Mouse (Mus musculus) stomach, postnatal 0 days (tissue): ENCODE data around the gene Dgkk. TPM values are rescaled to one million over a fixed set of nuclear protein-coding genes. Genes with fewer than 3 reads are reported as not detected.

Experiments
- ATAC-seq: fragments of 200-750 bp; cut with Nextera tagmentation; 2 replicates; pipeline ENCODE4 v1.8.0; 2017; ENCODE audit not compliant: low FRiP score, low TSS enrichment
- DNase-seq: peaks from one replicate; pipeline ENCODE4 v3.0.0-alpha.2; 2016; ENCODE audit warnings: low spot score
- H3K27ac ChIP-seq: fragments of 300-500 bp; sonication (generic); replicated peaks from 2 replicates; pipeline ENCODE4 v1.5.1; 2014; ENCODE audit warnings: mild to moderate bottlenecking, control low read depth
- H3K27me3 ChIP-seq: fragments of 300-500 bp; sonication (generic); 2 replicates; pipeline ENCODE4 v1.6.1; 2014; ENCODE audit warnings: low read length; ENCODE audit not compliant: control insufficient read depth, insufficient read depth
- H3K36me3 ChIP-seq: fragments of 300-500 bp; sonication (generic); 2 replicates; pipeline ENCODE4 v1.6.1; 2014; ENCODE audit warnings: low read length, mixed read lengths; ENCODE audit not compliant: control insufficient read depth, insufficient read depth
- H3K4me1 ChIP-seq: fragments of 300-500 bp; sonication (generic); replicated peaks from 2 replicates; pipeline ENCODE4 v1.6.1; 2014; ENCODE audit warnings: antibody characterized with exemption; ENCODE audit not compliant: control insufficient read depth, insufficient read depth
- H3K4me2 ChIP-seq: fragments of 300-500 bp; sonication (generic); replicated peaks from 2 replicates; pipeline ENCODE4 v1.6.1; 2014; ENCODE audit warnings: low read depth, mild to moderate bottlenecking, control low read depth, moderate library complexity
- H3K4me3 ChIP-seq: fragments of 300-500 bp; sonication (generic); 2 replicates; pipeline ENCODE4 v1.5.1; 2014; ENCODE audit warnings: low read depth, low read length, control low read depth
- H3K9ac ChIP-seq: fragments of 300-500 bp; sonication (generic); 2 replicates; pipeline ENCODE4 v1.6.1; 2014; ENCODE audit warnings: mild to moderate bottlenecking, low read length, control low read depth, mixed read lengths
- H3K9me3 ChIP-seq: fragments of 300-500 bp; sonication (generic); 2 replicates; pipeline ENCODE4 v1.6.1; 2016; ENCODE audit warnings: low read length; ENCODE audit not compliant: control insufficient read depth
- CTCF ChIP-seq: IDR thresholded peaks from 2 replicates; pipeline ENCODE4 v1.5.1; 2016; ENCODE audit warnings: antibody characterized with exemption, low read depth, mild to moderate bottlenecking, moderate library complexity
- EP300 ChIP-seq: optimal IDR thresholded peaks from 2 replicates; pipeline ENCODE3; 2016; ENCODE audit warnings: antibody characterized with exemption
- WGBS: fragments of 180-500 bp; shearing (Covaris S2); extraction: QIAGEN DNeasy Blood & Tissue Kit; methylation state at CpG from one replicate; pipeline ENCODE4 v1.1.7; 2014; 5-methylcytosine and 5-hydroxymethylcytosine counted together
- polyA plus RNA-seq: library from polyadenylated mRNA; unstranded; fragments of >200 nt; fragmentation: Nextera tagmentation; extraction: Ambion mirVana; gene quantifications from 2 replicates; pipeline ENCODE4 v1.2.1, GENCODE M21; 2015

Gene Dgkk
- polyA plus RNA-seq, 1 experiment from 2014 or later: not detected

- no peak for ATAC-seq
- no peaks in the 10 kb centered on the region for H3K4me1 ChIP-seq
- WGBS: 25% methylated on average over 15 of the region's 16 CpGs
- H3K36me3 ChIP-seq: no peaks in the 10 kb centered on the region
- no peak overlapping the region for H3K4me3 ChIP-seq
- TF ChIP-seq CTCF (no peak), EP300 (no peak)
- no peak for DNase-seq
- no peak overlapping the region for H3K4me2 ChIP-seq
- H3K27me3 ChIP-seq: no peaks in the 10 kb centered on the region
- no peak overlapping the region for H3K27ac ChIP-seq
- no peaks in the 10 kb centered on the region for H3K9me3 ChIP-seq
- H3K9ac ChIP-seq: no peak overlapping the region
Measured at GRCm38 (mm10) chrX:6779969-6780539, 948 bp downstream of the Dgkk start.

DNA sequence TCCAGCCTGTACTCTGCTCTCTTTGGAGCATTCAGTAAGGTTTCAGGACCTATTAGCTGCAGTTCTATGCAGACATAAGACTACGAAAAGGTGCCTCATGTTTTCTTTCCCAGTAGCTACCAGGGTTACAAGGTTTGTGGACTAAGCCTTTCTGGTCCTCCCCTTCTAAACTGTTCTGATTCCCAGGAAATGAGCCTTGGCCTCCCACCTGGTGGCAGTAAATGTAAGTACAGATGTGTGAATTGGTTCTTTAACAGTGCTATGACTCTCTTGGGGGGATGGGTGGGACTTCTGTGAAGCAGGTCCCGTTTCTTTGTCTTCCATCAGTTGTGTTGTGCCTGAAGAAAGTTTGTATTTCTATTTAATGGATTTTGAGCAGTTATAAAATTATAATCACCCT, 53.4 kb downstream of the Dgkk start:
- no peak overlapping the region for H3K9ac ChIP-seq
- 54% methylated on average over 2 of the region's 2 CpGs for WGBS
- no peaks in the 10 kb centered on the region for H3K9me3 ChIP-seq
- ATAC-seq (no peak), DNase-seq (no peak)
- H3K4me1 ChIP-seq: no peaks in the 10 kb centered on the region
- no peak overlapping the region for H3K4me3 ChIP-seq
- H3K27ac ChIP-seq: no peak overlapping the region
- H3K36me3 ChIP-seq: no peaks in the 10 kb centered on the region
- no peak overlapping the region for H3K4me2 ChIP-seq
- no peaks in the 10 kb centered on the region for H3K27me3 ChIP-seq
- TF ChIP-seq CTCF: peak; percentile 41
- TF ChIP-seq EP300: no peak

- Histone ChIP-seq H3K9me3 (no peaks in the 10 kb centered on the region), H3K4me2 (no peak overlapping the region), H3K36me3 (no peaks in the 10 kb centered on the region), H3K27me3 (no peaks in the 10 kb centered on the region), H3K4me3 (no peak overlapping the region), H3K27ac (no peak overlapping the region), H3K4me1 (no peaks in the 10 kb centered on the region), H3K9ac (no peak overlapping the region)
- WGBS: 69% methylated on average over 3 of the region's 3 CpGs
- TF ChIP-seq EP300 (no peak), CTCF (no peak)
- ATAC-seq (no peak), DNase-seq (no peak)
Measured at GRCm38 (mm10) chrX:6853466-6853865, 74.4 kb downstream of the Dgkk start.

- no peak overlapping the region for H3K27ac ChIP-seq
Measured at GRCm38 (mm10) chrX:6854136-6854535, 75.0 kb downstream of the Dgkk start.

GRCm38 (mm10) chrX:6893933-6894332, 114.8 kb downstream of the Dgkk start:
- H3K4me2 ChIP-seq: no peak overlapping the region

More at GRCm38 (mm10) chrX:6854136-6854535, 75.0 kb downstream of the Dgkk start:
- H3K36me3 ChIP-seq: no peaks in the 10 kb centered on the region
- no peaks in the 10 kb centered on the region for H3K4me1 ChIP-seq
- ATAC-seq (no peak), DNase-seq (no peak)
- no peak overlapping the region for H3K4me3 ChIP-seq
- TF ChIP-seq EP300: no peak
- TF ChIP-seq CTCF: no peak
- no peaks in the 10 kb centered on the region for H3K9me3 ChIP-seq
- no peaks in the 10 kb centered on the region for H3K27me3 ChIP-seq
- WGBS: 79% methylated on average over 5 of the region's 5 CpGs
- no peak overlapping the region for H3K9ac ChIP-seq
- no peak overlapping the region for H3K4me2 ChIP-seq

DNA sequence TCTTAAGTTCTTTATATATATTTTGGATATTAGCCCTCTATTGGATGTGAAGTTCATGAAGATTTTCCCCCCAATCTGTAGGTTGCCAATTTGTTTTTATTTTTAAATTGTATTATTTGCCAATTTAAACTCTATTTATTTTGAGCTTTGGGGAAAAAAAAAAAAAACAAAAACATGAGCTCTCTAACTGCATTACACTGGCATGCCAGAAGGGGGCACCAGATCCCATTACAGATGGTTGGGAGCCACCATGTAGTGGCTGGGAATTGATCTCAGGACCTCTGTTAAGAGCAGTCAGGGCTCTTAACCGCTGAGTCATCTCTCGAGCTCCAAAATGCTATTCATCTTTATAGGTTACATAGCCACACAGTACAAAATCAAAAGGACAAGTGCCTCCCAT, 131.9 kb downstream of the Dgkk start:
- Histone ChIP-seq H3K27me3 (no peaks in the 10 kb centered on the region), H3K4me3 (no peak overlapping the region), H3K9me3 (no peaks in the 10 kb centered on the region), H3K4me1 (no peaks in the 10 kb centered on the region), H3K27ac (no peak overlapping the region), H3K9ac (no peak overlapping the region), H3K36me3 (no peaks in the 10 kb centered on the region), H3K4me2 (no peak overlapping the region)
- ATAC-seq (no peak), DNase-seq (no peak)
- WGBS: 88% methylated on average over 2 of the region's 2 CpGs
- TF ChIP-seq EP300: no peak
- peak; percentile 12; the same call in 1 of the 2 replicates for TF ChIP-seq CTCF

More at GRCm38 (mm10) chrX:6893933-6894332, 114.8 kb downstream of the Dgkk start:
- H3K9me3 ChIP-seq: no peaks in the 10 kb centered on the region
- H3K9ac ChIP-seq: no peak overlapping the region
- no peaks in the 10 kb centered on the region for H3K4me1 ChIP-seq
- no peaks in the 10 kb centered on the region for H3K36me3 ChIP-seq
- WGBS: 28% methylated on average over 5 of the region's 5 CpGs
- ATAC-seq (no peak), DNase-seq (no peak)
- H3K4me3 ChIP-seq: no peak overlapping the region
- no peaks in the 10 kb centered on the region for H3K27me3 ChIP-seq
- TF ChIP-seq CTCF (no peak), EP300 (no peak)
- no peak overlapping the region for H3K27ac ChIP-seq
